Mouse (Mus musculus) neural tube, embryonic 11.5 days (tissue): ENCODE data around the gene Cacnb4. TPM values are rescaled to one million over a fixed set of nuclear protein-coding genes. Genes with fewer than 3 reads are reported as not detected.

Experiments used
- ATAC-seq: fragments of 200-750 bp; cut with Nextera tagmentation; 2 replicates; pipeline ENCODE4 v1.8.0; 2017; ENCODE audit warnings: moderate number of reproducible peaks, mild to moderate bottlenecking, moderate TSS enrichment, moderate library complexity; ENCODE audit not compliant: insufficient read depth, low FRiP score, low TSS enrichment
- DNase-seq: peaks from one replicate; pipeline ENCODE4 v3.0.0-alpha.2; 2015; ENCODE audit warnings: low spot score
- H3K27ac ChIP-seq: fragments of 300-500 bp; sonication (generic); 2 replicates; pipeline ENCODE4 v1.5.1; 2014; ENCODE audit warnings: low read depth, mild to moderate bottlenecking, low read length
- H3K27me3 ChIP-seq: fragments of 300-500 bp; sonication (generic); 2 replicates; pipeline ENCODE4 v1.6.1; 2014; ENCODE audit warnings: mild to moderate bottlenecking, low read length, mixed read lengths; ENCODE audit not compliant: control insufficient read depth, insufficient read depth
- H3K36me3 ChIP-seq: fragments of 300-500 bp; sonication (generic); 2 replicates; pipeline ENCODE4 v1.6.1; 2014; ENCODE audit warnings: mild to moderate bottlenecking, low read length, moderate library complexity, mixed read lengths; ENCODE audit not compliant: control insufficient read depth, insufficient read depth
- H3K4me1 ChIP-seq: fragments of 300-500 bp; sonication (generic); 2 replicates; pipeline ENCODE4 v1.6.1; 2014; ENCODE audit warnings: low read length, mixed read lengths; ENCODE audit not compliant: control insufficient read depth, insufficient read depth
- H3K4me2 ChIP-seq: fragments of 300-500 bp; sonication (generic); 2 replicates; pipeline ENCODE4 v1.6.1; 2014; ENCODE audit warnings: low read depth, mild to moderate bottlenecking, moderate library complexity
- H3K4me3 ChIP-seq: fragments of 300-500 bp; sonication (generic); 2 replicates; pipeline ENCODE4 v1.5.1; 2014; ENCODE audit warnings: low read depth, low read length
- H3K9ac ChIP-seq: fragments of 300-500 bp; sonication (generic); 2 replicates; pipeline ENCODE4 v1.6.1; 2014; ENCODE audit warnings: mild to moderate bottlenecking, low read length
- H3K9me3 ChIP-seq: fragments of 300-500 bp; sonication (generic); 2 replicates; pipeline ENCODE4 v1.6.1; 2016; ENCODE audit warnings: low read length; ENCODE audit not compliant: control insufficient read depth
- WGBS: fragments of 180-500 bp; shearing (Covaris S2); extraction: QIAGEN DNeasy Blood & Tissue Kit; methylation state at CpG from one replicate; pipeline ENCODE4 v1.1.7; 2014; 5-methylcytosine and 5-hydroxymethylcytosine counted together
- polyA plus RNA-seq: library from polyadenylated mRNA; unstranded; fragments of >200 nt; fragmentation: Nextera tagmentation; extraction: Ambion mirVana; gene quantifications from 2 replicates; pipeline ENCODE4 v1.2.1, GENCODE M21; 2014

The Cacnb4 gene
- polyA plus RNA-seq, 1 experiment from 2014 or later: 3.2 TPM

DNA sequence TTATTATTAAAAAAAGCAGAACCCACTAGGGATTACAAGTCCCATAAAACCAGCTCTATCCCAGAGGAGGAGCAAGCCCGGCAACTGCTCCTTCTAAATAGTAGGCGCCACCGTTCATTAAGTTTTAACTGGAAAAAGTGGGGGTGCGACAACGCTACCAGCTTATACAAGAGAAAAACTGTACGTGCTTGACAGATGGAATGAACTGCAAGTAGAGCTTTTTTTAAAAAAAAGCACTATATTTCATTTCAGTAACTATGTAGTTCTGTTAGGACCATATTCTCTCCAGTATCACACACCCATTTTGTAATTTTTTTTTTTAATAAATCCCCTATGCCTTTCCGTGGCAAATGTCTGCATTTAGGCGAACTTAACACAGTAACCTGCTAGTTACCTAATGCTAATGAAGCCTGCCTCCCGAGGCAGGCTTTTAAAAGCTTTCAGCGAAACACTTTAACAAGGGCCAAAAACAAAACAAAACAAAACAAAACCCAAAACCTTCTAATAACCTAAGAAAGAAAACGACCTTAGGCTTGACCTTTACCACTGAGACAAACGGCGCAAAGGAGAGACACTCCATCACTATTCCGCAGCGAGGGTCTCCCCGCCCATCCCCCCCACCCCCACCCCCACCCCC is 252.9 kb downstream of the Cacnb4 start:
- Histone ChIP-seq H3K4me2 (peak overlapping the region; percentile 56), H3K9ac (peak overlapping the region; percentile 94; the same call in 1 of the 2 replicates), H3K9me3 (no peaks in the 10 kb centered on the region), H3K27me3 (no peaks in the 10 kb centered on the region), H3K27ac (no peak overlapping the region), H3K4me1 (0 out of 2 replicates have a peak, but pooled peaks cover 2% of the 10 kb centered on the region), H3K36me3 (no peaks in the 10 kb centered on the region), H3K4me3 (peak overlapping the region; percentile 95)
- no peak for ATAC-seq
- peak; percentile 12 for DNase-seq
- 4% methylated on average over 16 of the region's 16 CpGs for WGBS

DNA sequence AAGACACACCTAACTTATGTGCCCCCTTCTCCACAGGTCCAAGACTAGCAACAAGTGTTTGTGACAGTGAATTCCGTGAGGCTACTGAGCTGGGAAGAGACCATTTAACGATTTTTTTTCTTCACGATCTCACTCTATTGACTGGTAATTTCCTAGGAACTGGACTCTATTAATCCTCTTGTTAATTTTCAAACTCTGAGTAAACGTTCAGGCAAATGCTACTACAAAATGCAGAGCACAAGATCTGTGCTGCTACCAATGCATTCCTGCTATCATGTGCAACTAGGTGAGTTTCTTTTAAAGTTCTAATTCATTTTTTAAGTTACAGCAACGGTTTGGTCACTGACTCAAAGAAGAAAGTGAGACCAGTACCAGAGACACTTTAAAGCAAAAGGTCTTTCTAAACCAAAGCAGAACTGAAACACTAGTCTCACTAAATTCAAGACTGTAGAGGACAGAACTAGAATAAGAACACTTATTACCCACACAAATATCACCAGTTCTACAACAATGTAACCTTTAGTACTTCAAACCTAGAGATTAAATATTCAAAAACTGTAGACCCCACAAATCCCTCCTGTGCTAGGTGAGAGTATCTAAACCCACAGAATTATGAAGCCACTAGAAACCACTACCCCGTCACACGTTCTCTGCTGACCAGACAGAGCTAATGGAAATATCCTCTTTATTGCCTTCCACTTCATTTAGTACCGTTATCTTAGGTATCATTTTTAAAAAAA is 253.6 kb downstream of the Cacnb4 start:
- no peaks in the 10 kb centered on the region for H3K9me3 ChIP-seq
- 61% methylated on average over 8 of the region's 8 CpGs for WGBS
- no peaks in the 10 kb centered on the region for H3K36me3 ChIP-seq
- no peak overlapping the region for H3K9ac ChIP-seq
- 0 out of 2 replicates have a peak, but pooled peaks cover 2% of the 10 kb centered on the region for H3K4me1 ChIP-seq
- H3K27ac ChIP-seq: no peak overlapping the region
- H3K4me2 ChIP-seq: peak overlapping the region; percentile 56
- no peaks in the 10 kb centered on the region for H3K27me3 ChIP-seq
- H3K4me3 ChIP-seq: peak overlapping the region; percentile 95
- ATAC-seq: no peak
- no peak for DNase-seq

DNA sequence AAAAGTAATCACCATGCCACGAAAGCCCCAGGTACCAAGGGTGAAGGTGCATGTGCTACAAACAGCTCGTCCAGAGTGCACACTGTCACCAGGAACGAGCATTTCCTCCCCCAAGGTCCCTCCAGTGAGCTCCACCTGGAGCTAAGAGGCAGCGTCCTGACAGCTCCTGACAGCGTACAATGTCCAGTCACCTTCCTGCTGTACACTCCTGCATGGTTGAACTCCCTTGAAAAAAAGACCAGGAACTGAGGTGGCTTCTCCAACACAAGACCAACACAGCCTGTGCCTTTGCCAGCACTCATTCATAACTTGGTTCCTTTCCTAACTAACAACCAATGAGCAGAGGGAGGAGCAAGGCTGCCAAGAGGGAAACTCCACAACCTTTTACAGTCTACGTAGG is 255.4 kb downstream of the Cacnb4 start:
- H3K4me3 ChIP-seq: no peak overlapping the region
- DNase-seq (no peak), ATAC-seq (no peak)
- H3K27ac ChIP-seq: no peak overlapping the region
- H3K4me1 ChIP-seq: 0 out of 2 replicates have a peak, but pooled peaks cover 2% of the 10 kb centered on the region
- no peaks in the 10 kb centered on the region for H3K9me3 ChIP-seq
- H3K36me3 ChIP-seq: peaks cover 2% of the 10 kb centered on the region; the same call in 1 of the 2 replicates
- no peak overlapping the region for H3K4me2 ChIP-seq
- no peak overlapping the region for H3K9ac ChIP-seq
- WGBS: 80% methylated on average over 6 of the region's 6 CpGs
- no peaks in the 10 kb centered on the region for H3K27me3 ChIP-seq

DNA sequence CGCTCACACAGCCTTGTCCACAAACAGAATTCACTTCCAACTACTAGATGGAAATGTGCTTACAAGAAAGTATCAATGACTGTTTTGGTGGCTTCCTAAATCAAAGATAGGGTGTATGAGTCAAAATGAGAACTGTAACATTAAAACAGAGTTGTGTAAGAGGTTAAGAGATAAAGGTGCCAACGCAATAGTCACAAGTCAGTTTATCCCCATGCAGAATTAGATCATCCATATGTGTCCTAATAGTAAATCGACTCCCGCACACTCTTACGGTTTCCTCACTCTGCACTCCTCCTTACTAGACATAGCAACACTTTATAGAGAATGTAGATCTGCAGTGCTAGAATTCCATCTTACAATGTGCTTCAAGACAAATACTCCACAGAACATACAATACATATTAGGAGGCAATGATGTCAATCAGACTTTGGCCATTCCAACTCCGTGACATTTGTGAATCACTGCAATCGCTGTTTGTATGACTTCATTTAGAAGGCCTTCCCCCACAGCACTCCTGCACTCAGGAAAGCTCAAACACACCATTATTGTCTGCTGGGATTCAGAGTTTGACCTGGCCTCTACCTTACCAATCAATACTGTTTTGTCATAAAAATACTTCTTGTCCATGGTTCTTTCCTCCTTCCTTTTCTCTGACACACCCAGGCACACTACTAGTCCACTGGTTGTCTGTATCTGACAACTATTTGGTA is 256.5 kb downstream of the Cacnb4 start:
- Histone ChIP-seq H3K27me3 (no peaks in the 10 kb centered on the region), H3K4me3 (no peak overlapping the region), H3K9ac (no peak overlapping the region), H3K4me1 (0 out of 2 replicates have a peak, but pooled peaks cover 2% of the 10 kb centered on the region), H3K36me3 (peaks cover 9% of the 10 kb centered on the region), H3K4me2 (no peak overlapping the region), H3K27ac (no peak overlapping the region), H3K9me3 (0 out of 2 replicates have a peak, but pooled peaks cover 3% of the 10 kb centered on the region)
- ATAC-seq (no peak), DNase-seq (no peak)
- 93% methylated on average over 7 of the region's 7 CpGs for WGBS

DNA sequence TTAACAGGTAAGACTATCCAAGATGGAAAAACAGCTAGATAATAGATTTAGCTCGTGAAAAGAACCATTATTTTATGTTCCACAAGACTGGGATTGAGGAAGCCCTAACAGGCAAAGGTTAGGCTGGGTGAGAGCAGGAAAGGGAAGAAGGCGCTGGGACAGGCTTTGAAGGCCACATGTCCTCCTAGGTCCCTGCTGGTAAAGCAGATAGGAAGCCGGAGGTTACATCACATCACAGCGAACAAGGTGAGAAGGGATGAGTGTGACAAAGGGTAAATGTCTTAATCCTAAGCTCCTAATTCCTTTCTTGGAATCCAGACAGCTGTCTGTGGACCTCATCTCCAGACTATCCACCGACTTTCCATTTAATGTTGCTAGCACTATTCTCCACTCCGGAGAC is 257.3 kb downstream of the Cacnb4 start:
- H3K9me3 ChIP-seq: 0 out of 2 replicates have a peak, but pooled peaks cover 3% of the 10 kb centered on the region
- ATAC-seq (no peak), DNase-seq (no peak)
- H3K4me3 ChIP-seq: no peak overlapping the region
- H3K27ac ChIP-seq: no peak overlapping the region
- H3K4me2 ChIP-seq: no peak overlapping the region
- WGBS: 86% methylated on average over 6 of the region's 6 CpGs
- 0 out of 2 replicates have a peak, but pooled peaks cover 2% of the 10 kb centered on the region for H3K4me1 ChIP-seq
- peaks cover 9% of the 10 kb centered on the region for H3K36me3 ChIP-seq
- H3K27me3 ChIP-seq: no peaks in the 10 kb centered on the region
- H3K9ac ChIP-seq: no peak overlapping the region

DNA sequence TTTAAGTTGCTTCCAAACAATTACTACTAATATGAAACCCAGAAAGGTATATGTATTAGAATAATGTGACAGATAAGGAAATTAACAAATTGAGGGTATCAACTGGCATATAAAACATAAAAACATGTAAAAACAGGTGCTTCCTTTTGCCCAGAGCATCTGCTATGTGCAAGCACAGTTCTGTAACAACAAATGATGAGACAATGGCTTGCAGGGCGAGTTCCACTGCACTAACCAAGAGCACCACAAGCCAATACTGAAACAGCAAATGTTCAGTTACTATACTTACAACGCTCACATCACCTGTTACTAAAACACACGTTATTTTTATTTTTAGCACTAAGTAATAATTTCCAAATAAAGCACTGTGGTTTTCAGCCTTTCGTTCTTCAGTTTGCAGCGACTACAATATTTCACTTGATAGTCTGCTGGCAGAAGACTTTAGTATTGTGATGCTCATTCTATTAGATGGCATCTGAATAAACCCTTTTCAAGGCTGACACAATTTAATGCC is 264.1 kb downstream of the Cacnb4 start:
- WGBS: 95% methylated on average over 5 of the region's 5 CpGs
- no peak for ATAC-seq
- no peak overlapping the region for H3K4me3 ChIP-seq
- no peaks in the 10 kb centered on the region for H3K27me3 ChIP-seq
- no peak overlapping the region for H3K27ac ChIP-seq
- H3K9ac ChIP-seq: no peak overlapping the region
- no peak overlapping the region for H3K4me2 ChIP-seq
- DNase-seq: no peak
- no peaks in the 10 kb centered on the region for H3K4me1 ChIP-seq
- H3K36me3 ChIP-seq: peaks cover 37% of the 10 kb centered on the region
- H3K9me3 ChIP-seq: peaks cover 11% of the 10 kb centered on the region

DNA sequence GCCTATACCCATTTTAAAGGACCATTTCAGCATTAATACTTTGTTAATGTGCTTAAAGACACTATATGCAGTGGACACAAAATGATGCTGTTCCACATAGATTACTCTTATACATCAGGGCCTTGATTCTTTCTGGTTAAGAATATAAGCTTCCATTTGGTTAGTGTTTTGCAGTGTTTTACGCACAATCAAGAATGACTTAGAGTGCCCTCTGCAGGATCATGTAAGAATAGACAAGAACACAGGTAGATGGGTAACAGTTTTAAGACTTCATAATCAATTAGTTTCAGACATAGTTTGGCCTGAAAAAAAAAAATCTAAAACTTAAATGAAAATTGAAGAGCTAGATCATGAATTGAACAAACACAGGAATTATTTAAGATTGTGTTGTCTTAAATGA is 270.2 kb downstream of the Cacnb4 start:
- H3K27me3 ChIP-seq: no peaks in the 10 kb centered on the region
- H3K36me3 ChIP-seq: peaks cover 29% of the 10 kb centered on the region
- no peak overlapping the region for H3K4me3 ChIP-seq
- H3K4me2 ChIP-seq: no peak overlapping the region
- peaks cover 9% of the 10 kb centered on the region for H3K9me3 ChIP-seq
- 91% methylated on average over 1 of the region's 1 CpGs for WGBS
- no peak overlapping the region for H3K9ac ChIP-seq
- DNase-seq (no peak), ATAC-seq (no peak)
- no peaks in the 10 kb centered on the region for H3K4me1 ChIP-seq
- H3K27ac ChIP-seq: no peak overlapping the region

DNA sequence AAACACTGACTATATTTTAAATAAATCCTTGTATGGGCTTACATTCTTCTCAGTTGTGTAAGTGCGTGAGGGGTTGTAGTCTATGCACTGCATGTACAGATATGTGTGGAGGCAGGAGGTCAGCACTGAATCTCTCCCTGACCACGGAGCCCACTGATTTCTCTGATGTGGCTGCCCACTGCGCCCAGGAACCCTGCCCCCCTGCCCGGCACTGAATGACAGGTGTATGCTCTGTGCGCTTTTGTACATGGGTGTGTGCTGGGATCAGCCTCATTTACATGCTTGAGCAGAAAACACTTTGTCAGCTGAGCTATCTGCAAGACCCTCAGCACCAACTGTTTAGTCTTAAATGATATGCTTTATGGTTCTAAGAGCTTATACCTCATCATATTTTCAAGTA is 271.4 kb downstream of the Cacnb4 start:
- WGBS: 97% methylated on average over 5 of the region's 5 CpGs

More for the DNA sequence above, 271.4 kb downstream of the Cacnb4 start:
- H3K4me2 ChIP-seq: no peak overlapping the region
- ATAC-seq: no peak
- H3K9ac ChIP-seq: no peak overlapping the region
- peaks cover 18% of the 10 kb centered on the region for H3K36me3 ChIP-seq
- no peak overlapping the region for H3K4me3 ChIP-seq
- H3K4me1 ChIP-seq: no peaks in the 10 kb centered on the region
- peaks cover 2% of the 10 kb centered on the region for H3K9me3 ChIP-seq
- H3K27ac ChIP-seq: no peak overlapping the region
- DNase-seq: no peak
- no peaks in the 10 kb centered on the region for H3K27me3 ChIP-seq
